Mouse (Mus musculus) spleen, adult 12 weeks (tissue): Measurements from ENCODE around the gene Syne3.
A peak's percentile ranks its signal among the peaks of the same experiment; 100 is the strongest.

ENCODE experiments used
- DNase-seq: peaks from one replicate; pipeline ENCODE4 v3.0.0; 2022; ENCODE audit warnings: low spot score

Gene Syne3

GRCm38 (mm10) chr12:105025947-105026586 lies 16.5 kb upstream of the Syne3 start:
- DNase-seq = peak; percentile 52

GRCm38 (mm10) chr12:105025271-105025946 lies 15.8 kb upstream of the Syne3 start:
- DNase-seq = peak; percentile 61

GRCm38 (mm10) chr12:105022776-105023175 lies 13.2 kb upstream of the Syne3 start:
- no peak for DNase-seq

GRCm38 (mm10) chr12:105022141-105022540 lies 12.5 kb upstream of the Syne3 start:
- no peak for DNase-seq

DNA sequence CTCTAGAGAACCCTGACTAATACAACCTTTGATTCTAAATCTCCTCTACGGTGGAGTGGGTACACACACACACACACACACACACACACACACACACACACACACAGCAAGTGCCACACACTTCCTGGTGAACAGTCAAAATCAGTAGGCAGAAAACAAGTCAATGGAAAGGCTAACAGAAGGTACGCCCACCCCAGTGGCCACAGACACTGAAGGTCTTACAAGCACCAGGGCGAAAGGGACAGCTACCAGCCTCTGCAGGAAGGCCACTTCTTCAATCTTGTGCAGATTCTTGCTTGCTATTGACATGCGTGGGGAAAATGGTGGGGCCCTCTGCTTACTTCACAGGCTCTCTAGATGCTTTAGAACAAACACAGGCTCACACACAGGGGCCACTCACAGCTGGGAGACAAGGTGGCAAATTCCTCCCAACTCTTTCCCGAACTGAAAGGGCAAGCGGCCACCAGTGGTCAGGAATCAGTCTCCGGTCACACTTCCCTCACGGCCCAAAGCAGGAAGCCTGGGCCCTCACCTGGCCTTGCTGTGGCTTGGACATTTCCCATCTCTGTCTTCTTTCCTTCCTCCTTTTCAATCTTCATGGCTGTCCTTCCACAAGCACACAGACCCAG lies 11.9 kb upstream of the Syne3 start:
- DNase-seq = no peak

- peak; percentile 70 for DNase-seq
Measured at GRCm38 (mm10) chr12:105019359-105020219, 10.0 kb upstream of the Syne3 start.

GRCm38 (mm10) chr12:105016639-105017038 lies 7.0 kb upstream of the Syne3 start:
- no peak for DNase-seq

- no peak for DNase-seq
Measured at GRCm38 (mm10) chr12:105016199-105016598, 6.6 kb upstream of the Syne3 start.

- peak; percentile 64 for DNase-seq
Measured at GRCm38 (mm10) chr12:105013065-105013464, 3.5 kb upstream of the Syne3 start.

GRCm38 (mm10) chr12:105012314-105012713 lies 2.7 kb upstream of the Syne3 start:
- no peak for DNase-seq

DNA sequence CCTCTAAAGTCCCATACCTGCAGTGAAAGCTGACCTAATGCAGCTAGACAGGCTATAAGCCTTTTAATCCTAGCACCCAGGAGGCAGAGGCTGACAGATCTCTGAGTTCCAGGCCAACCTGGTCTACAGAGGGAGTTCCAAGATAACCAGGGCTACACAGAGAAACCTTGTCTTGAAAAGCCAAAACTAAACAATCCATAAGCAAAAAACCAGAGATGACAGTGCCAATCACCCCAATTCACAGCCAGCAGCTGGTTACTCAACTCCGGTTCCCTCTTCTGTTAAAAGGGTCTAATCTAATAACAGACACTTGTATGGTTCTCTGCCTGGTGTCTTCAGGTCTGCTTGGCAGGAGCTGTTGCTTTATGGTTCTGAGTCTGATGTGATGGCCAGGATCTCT lies 2.0 kb upstream of the Syne3 start:
- no peak for DNase-seq

- no peak for DNase-seq
Measured at GRCm38 (mm10) chr12:105010213-105010790, 693 bp upstream of the Syne3 start.

GRCm38 (mm10) chr12:105008752-105009178 lies 844 bp downstream of the Syne3 start:
- no peak for DNase-seq

DNA sequence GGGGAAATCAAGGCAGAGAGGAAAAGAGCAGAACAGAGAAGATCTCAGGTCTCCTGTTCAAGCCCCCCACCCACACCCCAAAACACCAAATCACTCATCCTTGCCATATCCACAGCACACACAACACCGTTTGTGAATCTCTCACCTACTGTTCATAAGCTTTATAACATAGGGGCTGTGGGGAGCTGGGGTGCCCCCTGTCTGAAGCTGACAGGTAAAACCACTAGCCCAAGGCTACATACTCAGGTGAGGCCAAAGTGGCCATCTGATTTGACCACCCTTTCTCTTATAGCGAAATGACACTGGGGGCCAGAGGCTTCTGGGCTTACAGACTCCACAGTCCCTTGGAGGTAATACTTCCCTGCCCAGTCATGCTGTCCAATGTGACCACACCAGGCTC lies 1.5 kb downstream of the Syne3 start:
- DNase-seq = no peak

DNA sequence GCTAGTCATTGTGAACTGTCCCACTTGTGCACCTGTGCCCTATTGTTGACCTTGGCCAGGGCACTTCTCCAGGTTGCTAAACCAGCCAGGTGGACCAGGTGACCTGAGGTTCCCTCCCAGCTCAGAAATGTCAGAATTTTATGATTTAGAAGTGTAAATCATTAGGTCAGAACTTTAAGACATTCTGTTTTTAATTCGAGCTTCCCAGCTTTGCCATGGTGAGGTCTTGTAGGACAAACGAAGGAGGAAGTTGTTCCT lies 4.0 kb downstream of the Syne3 start:
- no peak for DNase-seq

DNA sequence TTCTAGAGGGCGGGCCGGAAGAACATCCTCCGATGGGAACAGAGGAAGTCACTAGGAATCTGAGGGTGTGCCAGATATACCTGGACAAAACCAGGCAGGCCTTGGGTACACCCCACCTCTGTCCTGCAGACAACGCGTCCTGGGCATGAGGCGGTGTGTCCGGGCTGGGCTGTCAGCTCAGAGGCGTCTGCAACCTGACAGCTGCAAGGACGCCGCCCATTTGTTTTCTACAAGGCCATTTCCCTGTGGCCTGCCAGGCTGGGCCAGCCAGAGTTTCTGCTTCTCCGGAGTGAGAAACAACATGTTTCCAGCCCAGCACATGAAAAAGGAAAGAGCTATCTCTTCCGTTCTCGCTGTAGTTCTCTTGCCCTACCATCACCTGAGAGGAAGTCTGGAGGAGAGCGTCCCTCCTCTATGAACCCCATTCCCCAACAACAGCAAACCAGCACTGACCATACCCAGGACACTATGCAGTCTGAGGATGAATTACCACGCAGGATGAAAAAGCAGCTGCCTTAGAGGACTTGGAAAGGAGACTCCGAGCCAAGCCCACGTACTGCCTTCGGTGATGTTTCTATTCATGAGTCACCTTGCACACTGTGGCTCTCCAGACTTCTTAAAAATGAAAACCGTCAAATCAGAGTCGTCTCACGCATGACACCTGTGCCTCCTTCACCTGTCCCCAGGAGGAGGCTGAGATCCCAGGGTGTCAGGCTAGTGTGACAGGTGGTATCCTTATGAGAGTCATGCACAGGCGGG lies 4.5 kb downstream of the Syne3 start:
- no peak for DNase-seq

DNA sequence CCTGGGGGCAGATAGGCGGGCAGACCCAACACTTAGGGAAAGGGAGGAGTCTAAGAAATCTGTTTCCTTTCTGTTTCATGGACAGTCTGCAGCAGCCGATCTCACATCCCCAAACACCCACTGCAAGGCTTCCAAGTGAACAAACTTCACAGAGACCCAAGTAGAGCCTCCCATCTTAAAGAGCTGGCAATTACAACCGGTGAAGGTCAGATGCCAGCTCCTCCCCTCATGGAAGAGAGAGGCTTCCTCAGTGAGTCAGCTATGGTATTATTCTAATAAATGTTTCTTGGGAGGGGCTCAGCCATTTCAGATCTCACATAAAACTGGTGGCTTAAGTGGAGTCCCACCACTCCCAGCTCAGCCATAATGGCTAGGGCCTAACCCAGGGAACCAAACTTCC lies 5.9 kb downstream of the Syne3 start:
- DNase-seq = no peak

DNA sequence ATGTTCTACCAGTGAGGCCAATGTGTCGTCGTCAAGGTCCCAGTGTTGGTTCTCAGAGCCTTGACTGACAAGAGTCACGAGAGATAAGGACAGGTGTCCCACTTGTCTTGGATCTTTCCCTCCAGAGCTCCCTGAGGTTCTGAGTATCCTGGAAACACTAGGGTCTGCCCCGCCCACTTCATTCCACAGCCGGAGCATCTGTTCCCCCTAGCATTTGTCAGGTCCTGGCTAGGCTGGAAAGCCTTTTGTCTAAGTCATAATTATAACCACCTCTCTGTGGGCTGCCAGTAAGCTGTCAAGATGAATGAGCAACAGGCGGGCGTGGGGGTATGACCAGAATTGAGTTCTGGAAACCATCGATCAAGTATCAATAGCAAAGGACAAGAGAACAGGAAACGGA lies 6.5 kb downstream of the Syne3 start:
- DNase-seq = no peak

DNA sequence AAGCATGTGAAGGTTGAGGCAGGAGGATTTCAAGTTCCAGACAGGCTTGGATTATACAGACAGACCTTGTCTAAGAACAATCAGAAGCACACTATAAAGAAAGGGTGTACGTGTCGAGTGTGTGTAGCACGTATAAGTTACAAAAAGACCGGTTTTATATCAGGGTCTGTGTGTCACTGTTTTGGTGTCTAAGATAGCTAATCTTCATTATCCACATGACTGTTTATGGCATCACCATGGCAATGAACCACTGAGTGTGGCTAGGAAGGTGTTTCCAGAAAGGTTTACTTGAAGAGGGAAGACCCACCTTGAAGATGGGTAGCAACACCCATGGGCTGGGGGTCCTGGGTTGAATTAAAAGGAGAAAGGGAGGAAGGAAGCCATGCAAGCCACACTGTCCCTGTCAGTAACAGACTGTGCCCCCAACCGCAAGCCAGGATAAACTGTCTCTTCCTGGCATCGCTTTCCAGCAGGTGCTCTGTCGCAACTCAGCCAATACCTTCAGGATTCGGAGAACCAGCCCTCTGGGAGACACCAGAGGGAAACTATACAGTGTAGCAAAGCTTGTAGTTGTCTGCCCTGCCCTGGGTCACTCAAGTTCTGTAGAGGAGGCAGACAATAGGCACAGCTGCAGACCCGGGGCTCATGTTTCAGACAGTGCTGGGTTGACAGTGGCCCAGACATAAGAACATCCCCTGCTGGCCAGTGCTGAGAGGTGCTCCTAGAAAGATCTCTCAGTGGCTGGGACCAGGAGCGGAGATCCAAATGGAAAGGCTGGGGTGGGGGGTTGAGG lies 7.1 kb downstream of the Syne3 start:
- no peak for DNase-seq

- DNase-seq = no peak
Measured at GRCm38 (mm10) chr12:105001317-105001716, 8.3 kb downstream of the Syne3 start.
